Mouse (Mus musculus) lung, adult 2 months (tissue): Measurements from ENCODE around the gene Dock4.

ENCODE experiments used
- CTCF ChIP-seq: fragments of 200-500 bp; IDR thresholded peaks from 2 replicates; pipeline ENCODE4 v1.5.1; 2011; ENCODE audit warnings: mild to moderate bottlenecking, low read length, control low read depth; ENCODE audit not compliant: insufficient read depth
- POLR2A ChIP-seq: fragments of 200-500 bp; IDR thresholded peaks from 2 replicates; pipeline ENCODE4 v1.6.1; 2011; ENCODE audit warnings: low read depth, mild to moderate bottlenecking, control low read depth, low read length, borderline replicate concordance; ENCODE audit errors: extremely low read depth

- no peak for TF ChIP-seq CTCF
- no peak for TF ChIP-seq POLR2A
Measured at GRCm38 (mm10) chr12:40659689-40660088, 213.9 kb downstream of the Dock4 start.
